Mouse (Mus musculus): ENCODE results near the gene Gm43191. TPM values are rescaled to one million over a fixed set of nuclear protein-coding genes. Genes with fewer than 3 reads are reported as not detected.
"Not testable (repeated sequence)": the region's sequence is repeated elsewhere in the genome, so short reads cannot be mapped to it uniquely, and the experiment has no call there.

Gene Gm43191
- polyA plus RNA-seq, 1 experiment from 2014 or later: not detected

DNA sequence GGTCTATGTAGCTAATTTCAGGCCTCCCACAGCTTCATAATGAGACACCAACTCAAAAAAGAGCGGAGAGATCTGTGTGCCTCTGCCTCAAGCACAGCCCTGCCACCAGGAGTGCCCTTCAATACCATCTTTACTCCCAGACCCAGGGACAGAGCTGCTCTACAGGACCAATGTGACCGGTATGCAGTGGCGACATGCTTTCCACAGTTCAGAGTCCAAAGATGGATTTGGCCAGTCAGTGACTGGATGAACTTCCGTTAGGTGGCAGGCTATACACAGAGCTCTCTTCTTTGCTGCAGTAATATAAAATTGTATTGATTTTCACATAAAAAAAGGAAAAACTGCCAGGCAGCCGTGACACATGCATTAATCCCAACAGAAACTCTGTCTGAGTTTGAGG is 22.8 kb upstream of the Gm43191 start:
- H3K9me3 ChIP-seq: no peaks in the 10 kb centered on the region
- no peaks in the 10 kb centered on the region for H3K27me3 ChIP-seq (replicated peaks)
- 86% methylated on average over 5 of the region's 5 CpGs for WGBS
- no peak for ATAC-seq (ENCODE audit: low FRiP score, low read depth)
- H3K36me3 ChIP-seq: no peaks in the 10 kb centered on the region
- no peak overlapping the region for H3K4me2 ChIP-seq (replicated peaks)
- H3K9ac ChIP-seq: no peak overlapping the region
- no peak overlapping the region for H3K4me3 ChIP-seq
- H3K4me1 ChIP-seq: no peaks in the 10 kb centered on the region
- no peak overlapping the region for H3K27ac ChIP-seq

DNA sequence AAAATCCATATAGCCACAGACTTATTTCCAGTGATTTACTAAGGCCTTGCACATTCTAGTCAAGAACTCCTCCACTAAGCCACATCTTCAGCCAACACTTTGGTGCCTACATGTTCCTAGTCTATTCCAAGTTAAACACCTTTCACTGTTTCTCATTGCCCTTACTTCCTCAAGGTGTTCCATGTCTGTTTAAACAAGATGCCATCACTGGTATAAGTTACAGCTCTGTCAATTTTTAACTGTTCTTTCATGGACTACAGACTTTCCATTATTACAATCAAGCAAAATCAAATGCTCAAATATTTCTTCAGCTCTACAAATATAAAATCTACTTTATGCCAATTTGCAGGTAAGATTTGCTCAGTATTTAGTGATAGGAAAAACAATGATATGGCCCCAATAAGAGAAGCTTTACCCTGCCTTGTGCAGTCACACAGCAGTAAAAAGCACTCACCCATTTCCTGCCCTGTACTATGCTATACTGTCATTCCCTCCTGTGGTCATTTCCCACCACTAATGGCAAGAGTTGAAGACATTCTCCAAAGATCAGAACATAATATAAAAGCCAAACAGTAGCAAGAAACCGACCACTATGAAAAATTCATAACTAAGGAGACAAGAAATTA is 21.7 kb upstream of the Gm43191 start:
- no peaks in the 10 kb centered on the region for H3K9me3 ChIP-seq
- no peak overlapping the region for H3K4me2 ChIP-seq (replicated peaks)
- no peaks in the 10 kb centered on the region for H3K27me3 ChIP-seq (replicated peaks)
- 86% methylated on average over 1 of the region's 1 CpGs for WGBS
- H3K27ac ChIP-seq: no peak overlapping the region
- H3K36me3 ChIP-seq: no peaks in the 10 kb centered on the region
- H3K4me1 ChIP-seq: no peaks in the 10 kb centered on the region
- H3K9ac ChIP-seq: no peak overlapping the region
- H3K4me3 ChIP-seq: no peak overlapping the region
- no peak for ATAC-seq (ENCODE audit: low FRiP score, low read depth)

DNA sequence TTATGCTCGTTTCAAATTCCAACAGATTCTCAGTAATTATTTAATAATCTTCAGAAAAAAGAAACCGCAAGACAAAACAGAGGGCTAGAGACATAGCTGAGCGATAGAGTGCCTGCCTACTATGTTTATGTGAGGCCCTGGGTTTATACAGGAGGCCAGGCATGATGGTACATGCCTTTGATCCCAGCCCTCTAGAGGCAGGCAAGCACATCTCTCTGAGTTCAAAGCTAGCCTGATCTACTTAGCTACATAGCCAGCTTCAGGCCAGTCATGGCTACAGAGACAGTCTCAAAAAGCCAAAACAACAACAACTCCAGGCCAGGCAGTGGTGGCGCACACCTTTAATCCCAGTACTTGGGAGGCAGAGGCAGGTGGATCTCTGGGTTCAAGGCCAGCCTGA is 20.5 kb upstream of the Gm43191 start:
- no peaks in the 10 kb centered on the region for H3K27me3 ChIP-seq (replicated peaks)
- 97% methylated on average over 4 of the region's 4 CpGs for WGBS
- H3K9me3 ChIP-seq: no peaks in the 10 kb centered on the region
- H3K4me1 ChIP-seq: no peaks in the 10 kb centered on the region
- H3K4me2 ChIP-seq (replicated peaks): no peak overlapping the region
- no peak overlapping the region for H3K27ac ChIP-seq
- ATAC-seq (ENCODE audit: low FRiP score, low read depth): no peak
- H3K4me3 ChIP-seq: no peak overlapping the region
- no peak overlapping the region for H3K9ac ChIP-seq
- no peaks in the 10 kb centered on the region for H3K36me3 ChIP-seq

DNA sequence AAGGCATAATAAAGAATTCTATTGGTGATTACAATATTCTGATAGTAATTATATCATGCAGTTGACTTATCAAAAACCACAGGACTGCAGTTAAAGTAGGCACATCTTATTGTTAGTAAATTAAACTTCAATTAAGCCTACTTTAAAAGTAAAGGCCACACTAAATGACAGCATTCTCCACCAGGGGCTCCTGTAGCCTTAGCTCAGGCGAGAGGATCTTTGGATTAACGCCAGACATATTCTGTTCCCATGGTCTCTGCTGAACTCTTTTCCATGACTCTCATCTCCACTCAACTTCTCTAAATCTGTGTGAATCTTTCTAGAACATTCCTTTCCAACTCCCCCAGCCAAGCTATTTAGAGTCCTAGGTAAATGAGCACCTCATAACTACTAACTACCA is 17.7 kb upstream of the Gm43191 start:
- no peak overlapping the region for H3K9ac ChIP-seq
- peaks cover 2% of the 10 kb centered on the region; the same call in 1 of the 2 replicates for H3K36me3 ChIP-seq
- no peaks in the 10 kb centered on the region for H3K9me3 ChIP-seq
- no peak overlapping the region for H3K27ac ChIP-seq
- ATAC-seq (ENCODE audit: low FRiP score, low read depth): no peak
- H3K4me3 ChIP-seq: no peak overlapping the region
- no peaks in the 10 kb centered on the region for H3K27me3 ChIP-seq (replicated peaks)
- no peak overlapping the region for H3K4me2 ChIP-seq (replicated peaks)
- H3K4me1 ChIP-seq: no peaks in the 10 kb centered on the region
- WGBS: 95% methylated on average over 2 of the region's 2 CpGs

DNA sequence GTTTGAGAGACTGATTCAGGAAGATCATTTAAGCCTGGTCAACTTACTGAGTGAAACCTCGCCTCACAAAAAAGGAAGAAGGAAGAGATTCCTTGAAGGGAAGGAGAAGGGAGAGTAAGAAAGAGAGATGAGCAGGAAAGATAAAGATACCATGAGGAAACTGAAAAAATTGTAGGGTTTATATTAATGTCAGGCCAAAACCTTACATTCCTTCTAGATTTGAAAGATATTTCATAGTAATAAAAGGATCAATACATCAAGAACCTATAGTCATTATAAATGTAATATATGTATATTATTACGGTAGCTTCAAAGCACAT is 14.6 kb upstream of the Gm43191 start:
- WGBS: 91% methylated on average over 2 of the region's 2 CpGs
- no peak for ATAC-seq (ENCODE audit: low FRiP score, low read depth)
- H3K36me3 ChIP-seq: peaks cover 3% of the 10 kb centered on the region; the same call in 1 of the 2 replicates
- H3K4me1 ChIP-seq: no peaks in the 10 kb centered on the region
- H3K27ac ChIP-seq: no peak overlapping the region
- no peak overlapping the region for H3K4me2 ChIP-seq (replicated peaks)
- no peaks in the 10 kb centered on the region for H3K27me3 ChIP-seq (replicated peaks)
- H3K9me3 ChIP-seq: no peaks in the 10 kb centered on the region
- no peak overlapping the region for H3K9ac ChIP-seq
- H3K4me3 ChIP-seq: no peak overlapping the region

DNA sequence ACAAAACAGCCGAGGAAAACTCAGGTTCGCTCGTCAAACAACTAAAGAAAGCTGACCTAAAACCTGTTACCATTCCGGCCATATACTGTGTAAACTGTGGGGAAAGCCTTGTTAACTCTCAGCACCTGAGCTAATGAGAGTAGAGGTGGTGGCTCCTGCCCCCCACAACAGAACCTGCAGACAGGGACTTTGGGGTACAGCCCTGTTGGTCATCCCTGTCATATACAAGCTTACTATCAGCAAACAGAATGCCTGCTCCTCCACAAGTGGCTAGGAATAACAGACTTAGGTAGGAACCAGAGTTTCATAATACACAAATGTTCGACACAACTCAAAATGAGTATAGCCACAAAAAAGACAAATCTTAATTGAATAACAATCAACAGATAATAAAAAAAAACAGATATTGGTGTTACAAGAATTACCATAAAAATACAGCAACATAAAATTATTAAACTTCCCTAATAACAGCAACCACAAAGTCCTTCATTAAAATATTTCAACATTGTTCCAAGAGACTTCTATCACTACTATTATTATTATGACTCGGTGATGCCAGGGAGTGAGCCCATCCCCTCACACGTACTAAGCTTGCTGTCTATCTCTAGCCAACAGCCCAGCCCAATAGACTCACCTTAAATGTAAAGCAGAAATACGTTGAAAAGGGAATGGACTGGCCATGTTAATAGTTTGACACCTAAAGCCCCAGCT is 14.1 kb upstream of the Gm43191 start:
- H3K4me2 ChIP-seq (replicated peaks): no peak overlapping the region
- no peaks in the 10 kb centered on the region for H3K27me3 ChIP-seq (replicated peaks)
- peaks cover 3% of the 10 kb centered on the region; the same call in 1 of the 2 replicates for H3K36me3 ChIP-seq
- WGBS: 93% methylated on average over 8 of the region's 8 CpGs
- H3K9ac ChIP-seq: no peak overlapping the region
- no peaks in the 10 kb centered on the region for H3K4me1 ChIP-seq
- no peak for ATAC-seq (ENCODE audit: low FRiP score, low read depth)
- H3K4me3 ChIP-seq: no peak overlapping the region
- no peaks in the 10 kb centered on the region for H3K9me3 ChIP-seq
- no peak overlapping the region for H3K27ac ChIP-seq

DNA sequence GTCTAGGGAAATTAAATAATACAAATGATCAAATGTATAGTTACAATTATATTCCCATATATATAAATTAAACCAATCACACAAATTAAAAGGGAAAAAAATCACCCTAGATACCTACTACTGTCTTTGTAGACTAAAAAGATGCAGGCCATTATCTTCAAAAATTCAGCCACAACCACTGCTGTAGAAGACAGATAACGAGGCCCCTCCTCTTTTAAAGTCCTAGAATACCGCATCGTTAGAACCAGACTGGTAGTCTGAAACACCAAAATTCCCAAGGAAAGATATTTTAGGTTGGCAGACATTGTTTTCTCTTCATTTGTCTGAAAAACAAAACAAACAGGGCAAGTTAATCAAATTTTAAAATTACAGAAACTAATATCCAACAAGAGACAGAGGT is 13.3 kb upstream of the Gm43191 start:
- no peak for ATAC-seq (ENCODE audit: low FRiP score, low read depth)
- 90% methylated on average over 3 of the region's 3 CpGs for WGBS
- no peak overlapping the region for H3K4me2 ChIP-seq (replicated peaks)

DNA sequence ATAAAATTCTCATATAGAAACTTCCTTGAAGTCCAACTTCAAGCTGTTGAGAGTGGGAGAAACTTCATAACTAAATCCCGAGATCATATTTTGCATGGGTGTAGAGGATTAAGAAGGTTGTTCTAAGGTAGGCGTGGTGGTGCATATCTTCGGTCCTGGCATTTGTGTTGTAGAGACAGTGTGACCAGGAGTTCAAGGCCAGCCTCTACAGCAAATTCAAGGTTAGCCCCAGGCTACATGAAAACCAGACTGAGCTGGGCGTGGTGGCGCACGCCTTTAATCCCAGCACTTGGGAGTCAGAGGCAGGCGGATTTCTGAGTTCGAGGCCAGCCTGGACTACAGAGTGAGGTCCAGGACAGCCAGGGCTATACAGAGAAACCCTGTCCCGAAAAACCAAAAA is 16.8 kb downstream of the Gm43191 start:
- WGBS: 94% methylated on average over 9 of the region's 9 CpGs
- H3K9me3 ChIP-seq; H3K9ac ChIP-seq; H3K4me2 ChIP-seq (replicated peaks); H3K36me3 ChIP-seq; ATAC-seq (ENCODE audit: low FRiP score, low read depth); H3K4me3 ChIP-seq; H3K27me3 ChIP-seq (replicated peaks); H3K27ac ChIP-seq; H3K4me1 ChIP-seq: not testable (repeated sequence)

More for the DNA sequence above, 13.3 kb upstream of the Gm43191 start:
- no peaks in the 10 kb centered on the region for H3K27me3 ChIP-seq (replicated peaks)
- no peaks in the 10 kb centered on the region for H3K9me3 ChIP-seq
- H3K27ac ChIP-seq: no peak overlapping the region
- no peaks in the 10 kb centered on the region for H3K4me1 ChIP-seq
- no peak overlapping the region for H3K4me3 ChIP-seq
- peaks cover 3% of the 10 kb centered on the region; the same call in 1 of the 2 replicates for H3K36me3 ChIP-seq
- no peak overlapping the region for H3K9ac ChIP-seq

DNA sequence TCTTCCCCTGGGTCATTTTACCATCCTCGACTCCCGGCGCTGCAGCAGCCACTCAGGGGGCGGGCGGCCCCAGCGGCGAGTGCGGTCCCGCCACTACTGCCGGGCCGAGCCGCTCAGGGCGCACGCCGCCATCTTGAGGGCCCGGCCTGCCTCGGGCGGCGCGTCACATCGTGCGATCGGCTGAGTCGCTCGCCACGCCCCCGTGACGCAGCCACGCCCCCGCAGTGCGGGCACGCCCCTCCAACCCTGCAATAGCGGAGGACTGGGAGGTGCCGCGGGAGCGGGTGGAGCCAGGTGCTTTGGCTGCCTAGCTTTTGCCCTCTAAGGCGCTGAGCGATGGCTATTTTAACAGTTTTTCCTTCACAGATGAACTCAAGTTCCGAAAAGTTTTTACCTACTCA is 18.6 kb downstream of the Gm43191 start, which contains the start of gene Mfsd14a:
Mfsd14a (minus strand) TSS at position 215 of the 401 bp plus-strand sequence.
- Histone ChIP-seq H3K27ac (peak within 1 kb of the TSS; percentile 92), H3K27me3 (replicated peaks) (no peaks in the 10 kb centered on the region), H3K4me3 (peak within 1 kb of the TSS; percentile 94), H3K36me3 (no peaks in the 10 kb centered on the region), H3K9ac (peak within 1 kb of the TSS; percentile 98), H3K9me3 (no peaks in the 10 kb centered on the region), H3K4me1 (peaks cover 21% of the 10 kb centered on the region; the same call in 1 of the 2 replicates), H3K4me2 (replicated peaks) (peak within 1 kb of the TSS; percentile 77)
- under 1% methylated on average over 39 of the region's 39 CpGs for WGBS
- peak; percentile 99 for ATAC-seq (ENCODE audit: low FRiP score, low read depth)

DNA sequence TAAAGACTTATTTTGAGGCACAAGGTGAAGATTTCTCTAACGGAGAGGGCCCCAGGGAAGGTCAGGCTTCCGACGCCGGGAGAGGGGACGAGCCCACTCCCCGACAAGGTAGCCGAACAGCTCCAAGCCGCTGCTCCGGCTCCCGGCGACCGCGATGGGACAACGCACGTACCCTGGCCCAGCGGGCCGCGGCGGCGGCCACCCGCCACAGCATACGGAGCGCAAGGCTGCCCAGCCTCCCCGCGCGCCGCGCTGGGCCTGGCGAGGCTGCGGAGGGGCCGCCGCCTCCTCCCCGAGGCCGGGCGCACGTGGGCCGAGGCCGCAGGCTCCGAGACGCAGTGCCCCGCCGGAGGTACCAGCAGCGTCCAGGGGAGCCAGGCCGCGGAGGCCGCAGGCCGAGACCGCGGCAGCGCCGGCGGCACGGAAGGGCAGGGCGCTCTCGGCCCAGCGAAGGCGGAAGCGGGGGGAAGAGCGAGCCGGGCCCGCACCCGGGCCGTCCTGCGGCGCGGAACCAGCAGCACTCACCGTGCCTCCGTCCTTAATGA is 19.1 kb downstream of the Gm43191 start:
- no peaks in the 10 kb centered on the region for H3K27me3 ChIP-seq (replicated peaks)

DNA sequence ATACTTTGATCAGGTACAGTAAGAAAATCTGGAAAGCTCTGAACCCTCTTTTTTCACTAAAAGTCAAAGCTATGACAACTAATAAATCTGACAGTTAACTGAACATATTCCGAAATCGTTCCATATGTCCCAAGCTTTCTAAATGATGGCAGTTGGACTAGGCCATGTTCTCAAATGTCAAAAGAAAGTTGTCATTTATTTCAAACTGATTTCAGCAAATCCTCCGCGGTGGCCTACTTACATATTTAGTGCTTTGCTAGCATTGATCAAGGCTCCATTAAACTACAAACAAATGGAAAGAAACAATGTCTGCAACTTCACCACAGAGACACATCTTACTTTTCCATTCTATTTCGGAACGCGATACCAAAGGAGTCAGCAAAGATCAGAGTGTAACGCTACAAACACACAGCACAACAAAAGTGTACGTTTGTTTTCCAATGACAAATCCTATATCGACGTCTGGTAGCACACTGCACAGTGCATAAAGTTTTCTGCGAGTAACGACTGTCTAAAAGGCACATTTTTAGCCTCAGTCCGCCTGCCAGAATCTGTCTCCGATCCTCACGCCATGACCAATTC is 19.7 kb downstream of the Gm43191 start:
- ATAC-seq (ENCODE audit: low FRiP score, low read depth): peak; percentile 0; the same call in 1 of the 2 replicates
- peak overlapping the region; percentile 77 for H3K4me2 ChIP-seq (replicated peaks)
- peak overlapping the region; percentile 94 for H3K4me3 ChIP-seq
- WGBS: 6% methylated on average over 16 of the region's 16 CpGs
- H3K27me3 ChIP-seq (replicated peaks): no peaks in the 10 kb centered on the region
- no peaks in the 10 kb centered on the region for H3K36me3 ChIP-seq
- H3K27ac ChIP-seq: 0 out of 2 replicates have a peak overlapping the region, but pooled peaks have one; percentile 92
- peak overlapping the region; percentile 98 for H3K9ac ChIP-seq
- H3K4me1 ChIP-seq: peaks cover 23% of the 10 kb centered on the region; the same call in 1 of the 2 replicates
- H3K9me3 ChIP-seq: no peaks in the 10 kb centered on the region

More for the DNA sequence above, 19.1 kb downstream of the Gm43191 start:
- Histone ChIP-seq H3K4me1 (peaks cover 23% of the 10 kb centered on the region; the same call in 1 of the 2 replicates), H3K9ac (peak overlapping the region; percentile 98), H3K27ac (peak overlapping the region; percentile 92), H3K36me3 (no peaks in the 10 kb centered on the region), H3K4me2 (replicated peaks) (peak overlapping the region; percentile 77), H3K9me3 (no peaks in the 10 kb centered on the region), H3K4me3 (peak overlapping the region; percentile 94)
- ATAC-seq (ENCODE audit: low FRiP score, low read depth): peak; percentile 88
- WGBS: under 1% methylated on average over 65 of the region's 68 CpGs

DNA sequence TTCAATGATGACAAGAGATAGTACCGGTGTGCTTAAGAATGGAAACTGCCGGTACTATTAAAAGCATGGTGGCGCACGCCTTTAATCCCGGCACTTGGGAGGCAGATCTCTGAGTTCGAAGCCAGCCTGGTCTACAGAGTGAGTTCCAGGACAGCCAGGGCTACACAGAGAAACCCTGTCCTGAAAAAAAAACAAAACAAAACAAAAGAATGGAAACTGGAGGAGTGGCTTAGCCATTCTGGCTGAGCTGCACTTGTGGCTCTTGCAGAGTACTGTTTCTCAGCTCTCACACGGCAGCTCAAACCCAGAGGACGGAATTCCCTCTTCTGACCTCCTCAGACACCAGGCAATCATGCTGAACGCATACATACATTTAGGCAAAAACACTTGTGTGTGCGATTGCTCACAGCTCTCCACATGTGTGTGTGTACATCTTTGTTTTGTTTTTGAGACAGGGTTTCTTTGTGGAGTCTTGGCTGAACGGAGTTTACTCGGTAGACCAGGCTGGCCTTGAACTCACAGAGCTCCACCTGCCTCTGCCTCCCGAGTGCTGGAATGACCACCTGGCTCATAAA is 21.1 kb downstream of the Gm43191 start:
- Histone ChIP-seq H3K36me3 (no peaks in the 10 kb centered on the region), H3K9ac (no peak overlapping the region), H3K27me3 (replicated peaks) (no peaks in the 10 kb centered on the region), H3K4me2 (replicated peaks) (no peak overlapping the region; the same call in 1 of the 2 replicates), H3K4me3 (no peak overlapping the region), H3K4me1 (peaks cover 23% of the 10 kb centered on the region; the same call in 1 of the 2 replicates), H3K27ac (no peak overlapping the region), H3K9me3 (no peaks in the 10 kb centered on the region)
- WGBS: 85% methylated on average over 13 of the region's 13 CpGs
- ATAC-seq (ENCODE audit: low FRiP score, low read depth): no peak
